Mouse (Mus musculus): Measurements from ENCODE around the gene Pip4k2c.
A peak's percentile ranks its signal among the peaks of the same experiment; 100 is the strongest.
"Not testable (repeated sequence)": the region's sequence is repeated elsewhere in the genome, so short reads cannot be mapped to it uniquely, and the experiment has no call there.

Pip4k2c gene

DNA sequence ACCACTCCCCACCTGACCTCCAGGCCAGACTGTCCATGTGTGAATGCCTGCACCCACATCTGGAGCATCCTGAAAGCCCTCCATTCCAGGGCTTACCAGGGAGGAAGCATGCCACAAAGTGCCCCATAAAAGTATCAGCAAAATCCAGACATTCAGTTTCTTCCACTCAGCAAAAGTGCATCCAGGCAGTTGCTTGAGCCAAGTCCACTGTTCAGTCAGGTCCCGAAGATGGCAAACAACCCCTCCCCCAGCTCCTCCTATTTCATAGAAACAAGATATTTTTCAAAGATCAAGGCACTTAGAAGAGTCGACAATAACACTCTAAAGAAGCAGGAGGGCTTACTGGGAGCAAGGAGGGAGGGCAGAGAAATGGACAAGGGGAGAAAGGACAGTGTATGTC is 12.9 kb downstream of the Pip4k2c start:
- peaks cover 1% of the 10 kb centered on the region; the same call in 1 of the 2 replicates for H3K27me3 ChIP-seq (ENCODE audit: control insufficient read depth, insufficient read depth, low read length, poor library complexity, severe bottlenecking)
- peaks cover 6% of the 10 kb centered on the region for H3K36me3 ChIP-seq (ENCODE audit: control insufficient read depth, insufficient read depth, low read length, poor library complexity, severe bottlenecking)
- DNase-seq (ENCODE audit: low read depth, low spot score), result no peak

DNA sequence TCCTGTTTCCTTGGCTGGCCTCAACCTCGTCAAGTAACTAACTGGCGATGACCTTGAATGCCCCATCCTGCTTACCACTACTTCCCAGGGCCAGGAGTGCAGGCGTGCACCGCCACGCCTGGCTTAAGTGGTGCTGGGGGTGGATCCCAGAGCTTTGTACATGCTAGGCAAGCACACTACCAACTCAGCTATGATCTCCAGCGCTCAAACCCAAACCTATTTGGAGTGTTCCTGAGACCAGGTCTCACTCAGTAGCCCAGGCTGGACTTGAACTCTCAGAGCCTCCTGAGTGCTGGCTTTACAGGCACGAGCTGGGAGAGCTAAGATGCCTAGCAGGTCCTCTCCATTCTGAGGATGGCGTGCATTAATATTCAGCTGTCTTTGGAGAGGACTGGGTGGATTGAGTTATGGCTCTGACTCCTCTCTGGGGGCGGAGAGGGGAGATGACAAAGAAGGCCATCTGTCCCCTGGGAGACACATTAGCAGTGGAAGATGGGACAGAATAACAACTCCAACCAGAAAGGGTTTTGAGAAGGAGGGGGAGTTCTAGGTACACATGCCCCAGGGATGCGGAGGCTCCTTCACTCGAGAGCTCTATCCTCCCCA is 13.8 kb downstream of the Pip4k2c start:
- peaks cover 6% of the 10 kb centered on the region for H3K36me3 ChIP-seq (ENCODE audit: control insufficient read depth, insufficient read depth, low read length, poor library complexity, severe bottlenecking)
- no peak for DNase-seq (ENCODE audit: low read depth, low spot score)
- H3K27me3 ChIP-seq (ENCODE audit: control insufficient read depth, insufficient read depth, low read length, poor library complexity, severe bottlenecking), result peaks cover 1% of the 10 kb centered on the region; the same call in 1 of the 2 replicates

DNA sequence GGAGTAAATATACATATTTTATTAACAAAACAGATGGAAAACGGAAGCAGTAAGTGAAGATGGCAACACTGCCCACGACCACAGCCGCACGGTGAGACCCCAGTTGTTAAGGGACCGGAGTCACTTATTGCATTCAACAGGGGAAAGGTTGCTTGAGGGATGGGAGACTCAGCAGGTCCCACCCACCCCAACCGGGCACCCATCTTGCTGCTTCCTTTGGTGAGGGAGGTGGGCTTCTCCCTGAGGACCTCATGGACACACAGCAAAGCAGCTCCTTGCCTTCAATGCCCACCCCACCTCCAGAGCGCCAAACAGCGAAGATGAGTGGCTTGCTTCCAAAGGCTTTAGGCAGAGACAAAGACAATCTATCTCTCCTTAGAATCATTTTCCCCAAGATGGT is 14.3 kb downstream of the Pip4k2c start:
- peaks cover 6% of the 10 kb centered on the region for H3K36me3 ChIP-seq (ENCODE audit: control insufficient read depth, insufficient read depth, low read length, poor library complexity, severe bottlenecking)
- H3K27me3 ChIP-seq (ENCODE audit: control insufficient read depth, insufficient read depth, low read length, poor library complexity, severe bottlenecking), result peaks cover 1% of the 10 kb centered on the region; the same call in 1 of the 2 replicates
- no peak for DNase-seq (ENCODE audit: low read depth, low spot score)

DNA sequence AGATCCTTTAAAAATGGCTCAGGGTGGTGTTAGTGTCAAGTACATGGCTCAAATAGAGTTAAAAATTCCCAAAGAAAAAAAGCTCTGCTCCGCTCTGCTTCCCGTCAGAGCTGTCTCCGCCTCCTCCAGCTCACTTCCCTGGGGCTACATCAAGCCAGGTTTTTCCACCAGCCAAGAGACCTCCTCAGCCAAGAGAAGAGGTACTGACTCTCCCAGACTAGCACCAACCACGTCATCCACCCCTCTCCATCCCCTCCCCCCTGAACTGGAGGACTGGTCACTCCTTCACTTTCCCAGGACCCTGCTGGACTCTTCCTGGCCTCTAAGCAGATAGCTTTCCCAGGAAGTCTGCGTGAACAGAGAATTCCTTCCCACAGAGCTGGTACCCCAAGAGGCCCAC is 15.0 kb downstream of the Pip4k2c start:
- peaks cover 1% of the 10 kb centered on the region; the same call in 1 of the 2 replicates for H3K27me3 ChIP-seq (ENCODE audit: control insufficient read depth, insufficient read depth, low read length, poor library complexity, severe bottlenecking)
- DNase-seq (ENCODE audit: low read depth, low spot score), result no peak
- peaks cover 6% of the 10 kb centered on the region for H3K36me3 ChIP-seq (ENCODE audit: control insufficient read depth, insufficient read depth, low read length, poor library complexity, severe bottlenecking)

DNA sequence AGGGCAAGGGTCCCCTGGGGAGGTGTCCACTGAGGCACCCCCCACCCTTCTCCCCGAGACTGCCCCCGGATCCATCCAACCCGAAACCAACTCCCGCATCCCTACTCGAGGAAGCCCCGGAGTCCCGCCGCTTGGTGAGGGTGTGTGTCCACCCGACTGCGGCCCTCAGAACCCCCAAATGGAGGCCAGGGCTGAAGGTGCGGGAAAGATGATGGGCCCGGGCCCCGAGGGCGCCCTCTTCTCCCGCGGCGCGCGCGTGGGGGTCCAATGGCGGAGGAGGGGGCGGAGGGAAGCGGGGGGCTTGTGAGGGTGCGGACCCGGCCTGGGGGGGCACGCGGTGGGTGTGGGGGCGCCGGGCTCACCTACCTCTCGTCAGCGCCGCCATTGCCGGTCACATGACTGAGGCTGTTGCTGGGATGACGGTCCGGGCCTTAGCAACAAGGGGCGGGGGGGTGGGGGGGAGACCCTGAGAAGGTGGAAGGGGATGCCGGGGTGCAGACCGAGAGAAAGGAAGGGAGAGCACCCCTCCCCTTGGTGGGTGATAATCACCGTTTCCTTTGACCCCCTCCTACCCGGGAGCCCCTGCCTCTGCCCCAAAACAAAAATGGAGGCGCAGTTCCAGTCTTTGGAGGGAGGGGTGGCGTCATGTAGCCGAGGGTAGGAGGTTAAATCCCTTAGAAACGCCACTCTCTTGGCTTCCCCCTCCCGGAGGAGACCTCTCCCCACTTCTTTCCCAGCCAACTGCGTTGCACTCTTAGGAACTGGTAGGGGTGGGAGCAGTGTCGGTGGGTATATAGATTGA is 15.9 kb downstream of the Pip4k2c start, which contains the start of gene Dtx3:
TSS of gene Dtx3 (minus strand) at position 401 of the 802 bp plus-strand sequence.
- H3K36me3 ChIP-seq (ENCODE audit: control insufficient read depth, insufficient read depth, low read length, poor library complexity, severe bottlenecking), result peaks cover 4% of the 10 kb centered on the region
- peaks cover 1% of the 10 kb centered on the region; the same call in 1 of the 2 replicates for H3K27me3 ChIP-seq (ENCODE audit: control insufficient read depth, insufficient read depth, low read length, poor library complexity, severe bottlenecking)
- peak; percentile 50 for DNase-seq (ENCODE audit: low read depth, low spot score)

DNA sequence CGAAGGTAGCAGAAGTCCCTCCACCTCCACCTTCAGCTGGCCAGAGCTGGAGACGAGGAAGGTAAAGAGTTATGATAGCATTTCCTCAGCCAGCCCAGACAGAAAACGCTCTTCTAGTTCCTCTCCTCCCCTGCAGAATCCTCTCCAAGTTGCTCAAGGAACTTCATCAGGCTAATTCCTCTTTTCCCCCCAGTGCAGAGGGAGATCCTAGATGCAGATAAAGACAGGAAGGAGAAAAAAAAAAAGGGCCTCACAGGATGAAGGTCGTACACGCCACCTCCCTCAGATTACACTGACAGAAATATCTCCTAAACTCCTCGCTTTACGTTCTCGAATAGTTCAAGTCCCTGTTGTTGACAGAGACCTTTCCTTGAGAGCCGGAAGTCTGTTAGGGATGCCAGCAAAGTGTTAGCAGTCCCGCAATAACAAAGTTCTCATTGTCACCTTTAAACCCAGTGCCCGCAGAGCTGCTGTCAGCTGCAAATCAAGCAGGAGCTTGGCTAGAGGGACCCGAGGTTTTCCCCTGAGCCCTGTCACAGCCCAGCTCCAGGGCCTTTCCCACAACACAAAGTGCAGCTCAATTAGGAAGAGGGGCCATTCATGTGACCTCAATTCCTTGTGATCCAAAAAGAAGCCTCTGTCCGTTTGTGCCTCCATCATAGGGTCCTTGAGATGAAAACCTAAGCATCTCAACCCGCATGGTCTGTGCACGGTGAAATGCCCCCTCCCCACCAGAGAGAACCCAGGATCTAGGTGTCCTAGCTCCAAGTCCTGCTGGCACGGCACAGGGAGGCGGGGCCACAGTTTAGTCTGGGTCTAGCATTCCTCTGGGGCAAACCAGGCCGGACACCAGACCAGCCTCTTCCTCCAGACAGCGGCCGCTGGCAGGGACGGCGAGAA is 16.7 kb downstream of the Pip4k2c start:
- no peak for DNase-seq (ENCODE audit: low read depth, low spot score)
- Histone ChIP-seq H3K36me3 (ENCODE audit: control insufficient read depth, insufficient read depth, low read length, poor library complexity, severe bottlenecking) (no peaks in the 10 kb centered on the region; the same call in 1 of the 2 replicates), H3K27me3 (ENCODE audit: control insufficient read depth, insufficient read depth, low read length, poor library complexity, severe bottlenecking) (peaks cover 1% of the 10 kb centered on the region; the same call in 1 of the 2 replicates)

DNA sequence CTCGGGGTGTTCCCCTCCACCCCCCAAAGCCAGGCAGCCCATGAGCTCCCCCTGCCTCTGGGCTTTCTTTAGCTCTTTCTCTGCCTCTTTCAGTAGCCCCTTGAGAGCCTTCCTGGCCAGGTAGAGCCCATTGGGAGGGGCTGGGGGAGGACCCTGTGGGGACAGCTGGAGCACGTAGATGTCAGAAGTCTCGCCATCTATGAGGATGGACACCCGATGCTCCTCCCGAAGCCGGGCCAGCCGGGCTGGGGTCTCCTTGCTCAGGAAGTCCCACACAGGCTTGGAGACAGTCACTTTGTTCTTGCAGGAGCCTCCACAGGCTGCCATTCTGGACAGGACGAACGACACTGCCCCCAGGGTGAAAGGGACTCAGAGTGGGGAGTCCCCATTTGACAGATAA is 18.4 kb downstream of the Pip4k2c start:
- Histone ChIP-seq H3K27me3 (ENCODE audit: control insufficient read depth, insufficient read depth, low read length, poor library complexity, severe bottlenecking) (peaks cover 7% of the 10 kb centered on the region), H3K36me3 (ENCODE audit: control insufficient read depth, insufficient read depth, low read length, poor library complexity, severe bottlenecking) (no peaks in the 10 kb centered on the region)
- no peak for DNase-seq (ENCODE audit: low read depth, low spot score)

DNA sequence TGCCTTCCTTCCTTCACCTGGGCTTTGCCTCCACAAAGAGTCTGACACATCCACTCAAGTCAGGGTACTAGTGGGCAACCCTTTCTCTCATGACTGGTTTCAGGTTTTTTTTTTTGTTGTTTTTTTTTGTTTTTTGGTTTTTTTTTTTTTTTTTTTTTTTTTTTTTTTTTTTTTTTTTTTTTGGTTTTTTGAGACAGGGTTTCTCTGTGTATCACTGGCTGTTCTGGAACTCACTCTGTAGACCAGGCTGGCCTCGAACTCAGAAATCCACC is 19.4 kb downstream of the Pip4k2c start:
- not testable (repeated sequence) for H3K36me3 ChIP-seq (ENCODE audit: control insufficient read depth, insufficient read depth, low read length, poor library complexity, severe bottlenecking); DNase-seq (ENCODE audit: low read depth, low spot score); H3K27me3 ChIP-seq (ENCODE audit: control insufficient read depth, insufficient read depth, low read length, poor library complexity, severe bottlenecking)

DNA sequence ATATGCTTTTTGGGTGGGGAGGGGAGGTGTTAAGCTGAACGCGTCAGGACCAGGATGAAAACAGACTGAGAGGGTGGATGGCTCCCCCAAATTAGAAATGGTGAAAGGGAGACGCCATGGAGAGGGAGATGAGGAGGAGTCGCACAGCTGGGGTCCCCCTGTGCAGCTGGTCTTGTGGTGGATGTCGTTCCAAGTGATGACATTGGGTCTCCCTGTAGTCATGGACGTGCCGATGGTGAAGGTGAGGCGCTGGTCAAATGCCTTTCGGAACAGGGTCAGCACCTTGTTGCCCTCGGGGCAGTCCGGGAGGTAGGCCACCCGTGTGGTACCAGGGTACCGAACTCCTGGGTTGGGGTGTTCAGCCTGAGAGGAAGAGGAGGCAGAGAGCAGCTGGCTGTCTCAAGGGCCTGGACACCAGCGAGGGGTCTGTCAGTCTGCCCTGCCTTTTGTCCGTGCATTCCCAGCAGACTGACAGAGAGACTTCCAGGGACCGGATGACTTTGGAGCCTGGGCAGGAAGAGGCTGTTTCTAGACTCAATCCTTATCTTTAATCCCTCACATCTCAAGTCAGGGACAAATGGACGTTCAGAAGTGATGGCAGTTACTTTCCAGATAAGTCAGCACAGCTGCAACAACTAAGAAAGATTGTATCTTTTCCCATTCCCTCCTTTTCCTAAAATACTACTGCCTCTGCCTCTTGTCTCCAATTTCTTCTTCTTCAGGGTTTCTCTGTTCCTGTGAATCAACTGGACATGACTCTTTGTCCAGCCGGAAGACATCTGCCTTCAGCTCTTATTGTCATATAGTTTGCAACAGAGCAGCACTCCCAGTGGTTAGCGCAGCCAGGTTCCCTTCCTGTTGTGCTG is 20.0 kb downstream of the Pip4k2c start:
- no peak for DNase-seq (ENCODE audit: low read depth, low spot score)
- H3K36me3 ChIP-seq (ENCODE audit: control insufficient read depth, insufficient read depth, low read length, poor library complexity, severe bottlenecking), result no peaks in the 10 kb centered on the region
- H3K27me3 ChIP-seq (ENCODE audit: control insufficient read depth, insufficient read depth, low read length, poor library complexity, severe bottlenecking), result peaks cover 7% of the 10 kb centered on the region

DNA sequence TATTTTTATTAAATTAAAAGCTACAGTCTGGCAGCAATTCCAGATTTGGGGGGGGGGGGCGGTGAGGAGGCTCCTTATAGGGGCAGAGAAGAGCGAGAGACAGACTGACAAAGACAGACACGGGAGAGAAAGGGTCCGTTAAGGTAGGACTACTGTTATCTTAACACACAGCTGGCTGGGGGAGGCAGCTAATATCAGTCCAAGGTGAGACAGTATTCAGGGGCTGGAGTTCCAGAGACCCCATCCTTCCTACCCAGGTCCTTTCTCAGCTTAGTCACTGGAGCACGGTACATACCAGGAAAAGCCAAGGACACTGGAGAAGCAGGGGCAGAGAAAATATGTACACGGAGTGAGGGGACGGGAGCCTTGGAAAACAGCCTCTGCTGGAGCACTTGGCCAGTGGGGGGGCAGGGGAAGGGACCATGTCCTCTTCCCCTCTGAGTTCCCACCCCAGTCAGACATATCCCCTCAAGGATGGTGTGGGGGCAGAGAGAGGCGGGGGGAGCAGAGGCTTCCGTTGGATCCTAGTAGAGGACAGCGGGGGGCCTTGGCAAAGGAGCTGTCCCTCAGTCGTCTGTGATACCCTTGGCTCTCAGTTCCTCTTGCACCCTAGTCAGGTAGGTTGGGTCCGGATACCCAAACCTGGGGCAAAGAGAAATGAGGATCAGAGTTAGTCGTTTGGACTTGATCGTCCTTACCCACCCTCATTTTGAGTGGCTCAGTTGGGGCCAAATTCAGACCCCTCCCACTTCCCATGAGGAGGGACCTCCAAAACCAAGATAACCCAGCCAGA is 20.8 kb downstream of the Pip4k2c start:
- no peak for DNase-seq (ENCODE audit: low read depth, low spot score)
- Histone ChIP-seq H3K36me3 (ENCODE audit: control insufficient read depth, insufficient read depth, low read length, poor library complexity, severe bottlenecking) (no peaks in the 10 kb centered on the region), H3K27me3 (ENCODE audit: control insufficient read depth, insufficient read depth, low read length, poor library complexity, severe bottlenecking) (peaks cover 7% of the 10 kb centered on the region)

DNA sequence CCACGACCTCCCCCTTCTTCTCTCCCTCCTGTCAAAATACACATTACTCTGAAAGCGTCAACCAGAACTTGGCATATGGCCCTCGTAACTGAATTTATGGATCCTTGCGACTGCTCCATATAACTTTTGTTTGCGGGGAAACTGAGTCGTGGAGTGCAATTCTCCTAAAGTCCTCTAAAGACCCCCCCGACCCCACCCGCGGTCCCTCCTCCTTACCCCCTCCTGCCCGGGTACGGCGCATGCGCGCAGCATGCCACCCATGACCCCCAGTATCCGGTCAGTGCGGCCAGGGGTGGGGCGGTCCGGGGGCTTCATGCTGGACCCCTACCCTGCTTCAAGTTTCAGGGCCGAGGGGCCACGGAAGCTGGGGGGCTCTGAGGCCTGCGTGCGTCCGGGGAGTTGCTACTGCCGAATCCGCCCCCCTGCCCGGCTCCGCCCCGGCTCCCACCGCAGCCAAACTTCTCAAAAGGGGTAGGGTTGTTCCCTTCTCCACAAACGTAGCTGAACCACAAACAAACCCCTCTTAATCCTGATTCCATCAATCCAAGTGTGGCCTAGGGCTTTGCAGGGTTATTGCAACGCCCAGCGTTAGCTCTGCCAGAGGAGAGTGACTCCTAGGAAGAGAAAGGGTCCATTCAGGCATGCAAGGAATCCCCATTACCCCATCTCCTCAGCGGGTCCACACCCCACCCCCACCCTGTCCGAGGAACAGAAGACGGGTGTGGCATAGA is 21.6 kb downstream of the Pip4k2c start, which contains the start of gene Arhgef25:
TSS of gene Arhgef25 (minus strand) at position 433 of the 731 bp plus-strand sequence.
- DNase-seq (ENCODE audit: low read depth, low spot score), result no peak
- peaks cover 6% of the 10 kb centered on the region for H3K27me3 ChIP-seq (ENCODE audit: control insufficient read depth, insufficient read depth, low read length, poor library complexity, severe bottlenecking)
- no peaks in the 10 kb centered on the region for H3K36me3 ChIP-seq (ENCODE audit: control insufficient read depth, insufficient read depth, low read length, poor library complexity, severe bottlenecking)

DNA sequence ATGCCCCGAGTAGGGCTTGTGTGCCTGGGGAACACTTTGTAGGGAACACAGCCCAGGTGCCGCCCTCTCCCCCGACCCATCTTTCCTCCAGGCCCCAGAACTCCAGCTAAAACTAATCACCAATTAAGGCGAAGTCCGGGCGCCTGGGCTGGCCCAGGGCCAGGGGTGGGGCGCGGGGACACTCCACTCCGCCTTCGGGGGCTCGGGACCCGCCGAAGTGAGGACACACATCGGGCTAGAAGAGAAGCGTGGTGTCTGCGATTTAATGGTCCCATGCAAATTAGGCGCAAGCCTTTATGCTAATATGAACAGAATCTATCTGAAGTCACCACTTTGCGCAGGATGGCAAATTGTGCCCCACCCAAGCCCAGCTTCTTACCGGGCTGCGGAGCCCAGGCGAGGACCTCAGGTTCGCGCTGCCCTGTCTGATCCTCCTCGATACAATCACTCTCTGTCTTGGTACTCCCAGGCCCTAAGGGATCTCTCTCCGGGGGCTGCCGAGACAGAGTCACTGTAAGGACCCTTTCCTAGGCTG is 22.2 kb downstream of the Pip4k2c start:
- H3K36me3 ChIP-seq (ENCODE audit: control insufficient read depth, insufficient read depth, low read length, poor library complexity, severe bottlenecking), result no peaks in the 10 kb centered on the region
- DNase-seq (ENCODE audit: low read depth, low spot score), result peak; percentile 58
- peaks cover 6% of the 10 kb centered on the region for H3K27me3 ChIP-seq (ENCODE audit: control insufficient read depth, insufficient read depth, low read length, poor library complexity, severe bottlenecking)
